Mouse (Mus musculus) spleen, adult 18-20 months (tissue): ENCODE measurements around the gene Dip2a.

Experiments used
- DNase-seq, 2 experiments: peaks; one replicate each; pipeline ENCODE4 v3.0.0; 2022; ENCODE audit warnings: mixed read lengths in 2 of 2

The Dip2a gene

DNA sequence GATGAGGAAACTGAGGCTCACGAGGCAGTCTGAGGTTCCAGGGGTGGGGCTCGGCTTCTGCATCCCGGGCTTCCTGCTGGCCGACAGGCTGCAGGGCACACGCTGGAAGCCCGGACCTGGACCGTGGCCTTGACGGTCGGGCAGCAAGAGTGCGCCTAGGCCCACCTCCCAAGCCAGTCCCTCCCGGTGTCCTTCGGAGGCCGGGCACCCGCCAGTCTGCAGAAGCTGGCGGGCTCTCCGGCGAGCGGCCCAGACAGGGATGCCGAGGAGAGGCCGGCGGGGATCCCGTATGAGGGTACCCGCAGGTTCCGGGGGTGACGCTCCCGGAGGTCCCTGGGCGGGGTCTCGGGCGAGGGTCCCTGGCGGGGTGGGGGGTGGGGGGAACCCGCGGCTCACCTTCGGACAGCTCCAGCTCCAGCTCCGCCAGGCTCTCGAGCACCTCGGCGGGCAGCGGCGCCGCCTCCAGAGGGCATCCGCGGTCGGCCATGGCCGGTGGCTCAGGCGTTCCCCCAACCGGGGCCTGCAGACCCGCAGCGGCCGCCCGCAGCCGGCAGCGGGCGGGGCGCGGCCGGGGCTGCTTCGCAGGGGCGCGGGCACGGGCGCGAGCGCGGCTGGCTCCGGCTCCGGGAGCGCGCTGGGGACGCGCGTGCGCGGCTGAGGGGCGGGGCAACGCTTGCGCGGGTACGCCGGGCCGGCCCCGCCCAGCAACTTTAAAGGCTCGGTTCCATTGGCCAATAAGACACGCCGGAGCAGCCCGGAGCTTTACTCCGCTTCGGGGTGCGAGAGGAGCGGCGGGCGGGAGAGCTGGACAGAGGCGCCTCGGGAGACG, at the start of gene Dip2a:
Dip2a (minus strand) TSS at position 581 of the 829 bp plus-strand sequence.
- DNase-seq: peak; percentile 88 to 98

DNA sequence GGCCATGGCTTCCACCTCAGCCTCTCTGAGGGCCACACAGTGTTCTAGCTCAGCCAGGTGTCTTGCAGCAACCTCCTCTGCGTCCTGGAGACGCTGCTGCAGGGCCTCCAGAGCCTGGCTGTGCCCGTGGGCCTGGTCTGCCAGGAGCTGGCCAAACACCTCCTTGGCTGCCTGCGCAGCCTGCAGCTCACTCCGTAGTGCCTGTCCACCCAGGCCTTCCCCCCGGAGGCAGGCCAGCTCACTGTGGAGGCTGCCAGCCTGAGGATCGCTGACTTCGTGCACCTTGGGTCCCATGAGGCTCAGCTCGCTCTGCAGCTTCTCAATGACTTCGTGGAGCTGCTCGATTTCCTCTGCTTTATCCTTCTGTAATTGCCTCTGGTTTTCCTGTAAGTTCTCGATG, 47.5 kb upstream of the Dip2a start:
- no peak for DNase-seq

- DNase-seq: peak in 1 of 2 experiments; percentile 22
These were observed 46.7 kb upstream of the Dip2a start for GRCm38 (mm10) chr10:76391786-76392185.

DNA sequence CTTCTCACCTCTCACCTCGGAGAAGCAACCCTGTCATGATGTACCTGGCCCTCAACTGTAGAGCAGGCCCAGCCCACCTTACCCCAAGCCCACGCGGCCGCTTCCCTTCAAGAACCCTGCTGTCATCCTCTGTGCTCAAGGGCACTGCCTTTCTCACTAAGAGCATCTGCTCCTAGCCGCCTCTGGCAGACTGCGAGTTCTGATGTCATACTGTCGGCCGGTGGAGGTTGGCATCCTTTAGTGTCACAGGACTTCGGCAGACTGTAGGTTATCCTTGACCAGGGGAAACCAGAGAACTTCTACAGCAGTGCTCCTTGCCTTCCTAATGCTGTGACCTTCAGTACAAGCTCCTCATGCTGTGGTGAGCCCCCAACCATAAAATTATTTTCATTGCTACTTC, 46.1 kb upstream of the Dip2a start:
- DNase-seq: no peak

- no peak for DNase-seq
These were observed 29.9 kb upstream of the Dip2a start for GRCm38 (mm10) chr10:76374981-76375380.

DNA sequence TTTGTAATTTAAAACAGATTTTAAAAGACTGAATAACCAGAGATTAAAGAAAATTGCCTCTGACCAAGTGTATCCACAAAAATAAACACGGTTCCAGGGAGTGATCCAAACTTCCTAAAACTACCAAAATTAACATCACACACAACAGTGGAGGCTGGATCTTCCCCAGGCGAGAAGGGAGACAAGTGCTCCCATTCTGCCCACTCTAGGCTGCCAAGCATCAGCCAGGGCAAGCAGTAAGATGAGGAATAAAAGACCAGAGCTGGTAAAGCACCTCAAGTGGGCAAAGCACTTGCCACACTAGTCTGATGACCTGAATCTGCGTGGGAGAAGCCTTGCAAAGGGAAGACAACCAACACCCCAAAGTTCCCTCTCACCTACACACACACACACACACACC, 26.6 kb upstream of the Dip2a start:
- no peak for DNase-seq

DNA sequence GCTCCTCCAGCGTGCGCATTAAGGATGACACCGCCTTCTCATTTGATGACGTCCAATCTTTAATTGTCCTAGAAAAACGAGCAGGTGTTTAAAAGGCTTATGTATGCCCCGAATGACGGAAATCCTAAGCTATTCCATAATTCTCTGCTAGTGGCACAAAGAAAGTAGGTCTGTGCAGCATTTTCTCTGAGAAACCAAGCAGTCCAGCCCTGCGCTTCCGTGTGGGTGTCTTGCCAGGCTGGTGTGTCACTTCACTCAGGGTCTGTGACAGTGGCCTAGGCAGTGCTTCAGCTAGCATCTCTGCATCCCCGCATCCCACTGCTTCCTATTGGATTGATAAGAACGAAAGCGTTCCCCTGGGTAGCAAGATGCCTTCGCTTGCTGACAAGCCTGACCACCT, 23.7 kb upstream of the Dip2a start:
- no peak for DNase-seq

DNA sequence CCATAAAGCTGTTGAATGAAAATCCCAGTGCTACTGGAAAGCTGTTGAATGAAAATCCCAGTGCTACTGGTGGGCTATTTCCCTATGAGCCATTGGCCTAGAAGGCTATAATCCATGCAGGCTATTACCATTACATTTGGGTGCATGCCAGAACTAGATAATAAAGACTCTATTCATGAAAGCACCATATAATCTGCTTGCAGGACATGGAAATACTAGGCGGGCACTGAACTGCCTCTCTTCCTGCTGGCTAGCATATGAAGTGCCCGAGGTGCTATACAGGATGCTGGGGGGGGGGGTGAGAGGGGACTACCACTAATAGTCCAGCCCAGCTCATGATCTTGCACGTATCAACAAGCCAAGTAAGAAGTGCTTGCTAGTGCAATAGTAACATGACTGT, 18.1 kb upstream of the Dip2a start:
- no peak for DNase-seq

DNA sequence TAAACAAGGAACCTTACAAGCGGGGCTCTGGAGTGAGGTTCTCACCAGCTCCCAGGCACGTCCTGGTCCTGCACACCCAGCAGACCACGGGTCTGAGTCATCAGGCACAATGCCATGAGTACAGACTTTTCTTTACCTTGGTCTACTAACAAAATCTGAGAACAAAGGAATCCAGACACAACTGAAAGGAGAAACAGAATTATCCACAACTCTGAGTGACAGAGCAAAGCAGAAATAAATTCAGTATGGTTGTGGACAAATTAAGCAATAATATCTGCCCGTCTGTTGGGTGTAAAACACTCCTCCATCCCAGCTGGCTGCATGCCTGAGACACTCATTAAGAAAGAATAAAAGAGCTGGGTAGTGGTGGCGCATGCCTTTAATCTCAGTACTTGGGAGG, 13.4 kb upstream of the Dip2a start:
- no peak for DNase-seq

- no peak for DNase-seq
These were observed 12.3 kb upstream of the Dip2a start for GRCm38 (mm10) chr10:76357286-76357875.

DNA sequence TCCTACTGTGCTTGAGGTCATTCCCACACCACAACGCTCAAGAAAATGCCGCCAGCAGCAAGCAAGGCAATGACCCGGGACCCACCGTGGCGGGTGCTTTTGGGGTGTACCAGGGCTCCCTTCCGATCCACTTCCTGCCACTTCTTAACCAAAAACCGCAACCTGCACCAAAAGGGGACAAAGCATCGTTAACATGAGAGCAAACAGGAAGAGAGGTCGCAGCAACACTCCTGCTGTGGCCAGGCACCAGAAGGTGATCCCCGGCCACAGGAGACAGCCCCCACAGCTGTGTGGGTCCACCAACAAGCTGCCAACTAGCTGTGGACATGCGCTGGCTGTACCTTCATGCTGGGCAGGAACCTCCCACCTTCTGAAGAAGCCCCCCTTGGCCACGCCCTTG, 9.9 kb upstream of the Dip2a start:
- peak; percentile 28 to 35 for DNase-seq

DNA sequence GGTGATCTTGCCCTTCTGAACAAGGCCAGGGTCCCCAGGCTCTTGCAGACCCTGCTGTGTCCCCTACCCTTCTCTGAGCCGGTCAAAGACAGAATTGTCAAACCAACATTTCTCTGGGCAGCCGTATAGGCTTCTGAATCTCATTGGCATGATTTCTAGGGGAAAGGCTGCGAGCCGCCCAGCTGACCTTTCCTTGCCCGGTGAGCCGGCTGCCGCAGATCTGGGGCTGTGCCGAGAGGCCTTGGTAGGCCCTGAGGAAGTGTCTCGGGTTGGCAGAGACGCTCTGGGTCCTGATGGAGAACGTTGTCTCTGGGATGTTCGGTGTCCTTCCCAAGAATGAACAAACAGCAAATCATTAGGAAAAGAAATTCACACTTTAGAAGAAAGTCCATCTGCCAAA, 8.9 kb upstream of the Dip2a start:
- DNase-seq: no peak

GRCm38 (mm10) chr10:76351953-76352352, 6.9 kb upstream of the Dip2a start:
- DNase-seq: no peak

DNA sequence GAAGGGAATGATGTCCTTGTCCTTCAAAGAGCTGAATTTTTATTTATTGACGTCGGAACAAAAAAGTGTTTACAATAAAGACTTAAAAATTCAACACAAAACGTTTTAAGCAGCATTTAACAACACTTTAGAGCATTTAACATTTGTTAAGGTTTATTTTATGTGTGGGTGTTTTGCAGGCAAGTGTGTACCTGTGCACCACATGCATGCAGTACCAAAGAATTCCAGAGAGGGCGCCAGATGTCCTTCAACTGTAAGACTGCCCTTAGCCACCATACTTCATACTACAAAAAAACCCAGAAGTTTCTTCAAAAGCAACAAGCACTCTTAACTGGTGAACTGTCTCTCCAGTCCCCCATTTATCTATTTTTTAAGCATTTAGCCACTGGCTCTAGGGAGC, 1.5 kb upstream of the Dip2a start:
- DNase-seq: peak; percentile 23 to 65

GRCm38 (mm10) chr10:76346043-76346491, 976 bp upstream of the Dip2a start:
- DNase-seq: peak in 1 of 2 experiments; percentile 29

GRCm38 (mm10) chr10:76345540-76345902, 430 bp upstream of the Dip2a start:
- no peak for DNase-seq

- DNase-seq: no peak
These were observed 10.7 kb downstream of the Dip2a start for GRCm38 (mm10) chr10:76334350-76334749.

- DNase-seq: no peak
These were observed 13.1 kb downstream of the Dip2a start for GRCm38 (mm10) chr10:76332040-76332439.

GRCm38 (mm10) chr10:76329093-76329492, 16.0 kb downstream of the Dip2a start:
- DNase-seq: no peak

- no peak for DNase-seq
These were observed 16.5 kb downstream of the Dip2a start for GRCm38 (mm10) chr10:76328574-76328973.

GRCm38 (mm10) chr10:76326304-76327006, 18.6 kb downstream of the Dip2a start:
- peak in 1 of 2 experiments; percentile 45 for DNase-seq

- DNase-seq: no peak
These were observed 27.5 kb downstream of the Dip2a start for GRCm38 (mm10) chr10:76317623-76318022.

DNA sequence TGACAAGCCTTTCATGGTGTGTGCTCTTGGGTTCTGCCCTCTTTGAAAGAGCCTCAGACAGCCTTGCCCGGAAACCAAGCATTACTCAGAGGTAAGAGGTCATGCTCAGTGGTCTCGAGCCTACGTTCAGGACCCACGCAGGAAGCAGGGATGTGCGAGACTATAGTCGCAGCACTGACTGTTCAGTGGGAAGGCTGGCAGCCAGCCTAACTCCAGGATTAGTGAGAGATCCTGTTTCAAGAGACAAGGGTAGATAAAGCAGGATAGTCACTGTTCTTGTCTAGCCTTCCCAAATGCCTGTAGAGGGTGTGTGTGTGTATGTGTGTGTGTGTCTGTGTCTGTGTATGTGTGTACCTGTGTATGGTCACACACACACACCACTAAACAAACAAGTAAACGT, 28.9 kb downstream of the Dip2a start:
- no peak for DNase-seq

- no peak for DNase-seq
These were observed 38.4 kb downstream of the Dip2a start for GRCm38 (mm10) chr10:76306738-76307137.
